Mouse (Mus musculus) right cerebral cortex, postnatal 25 days (tissue): Measurements from ENCODE around the gene Ugt1a5.
"Not testable (repeated sequence)": the region's sequence is repeated elsewhere in the genome, so short reads cannot be mapped to it uniquely, and the experiment has no call there.

Experiments
- DNase-seq: peaks from one replicate; pipeline ENCODE4 v3.0.0; 2022

Ugt1a5 gene

GRCm38 (mm10) chr1:88165711-88166110 is at the start of gene Ugt1a5:
Ugt1a5 (plus strand) TSS chr1:88166012.
- DNase-seq = no peak

GRCm38 (mm10) chr1:88120550-88120949 is 45.3 kb upstream of the Ugt1a5 start:
- DNase-seq = not testable (repeated sequence)

- DNase-seq = not testable (repeated sequence)
These were observed 44.3 kb upstream of the Ugt1a5 start for GRCm38 (mm10) chr1:88121521-88121920.

- DNase-seq = not testable (repeated sequence)
These were observed 39.9 kb upstream of the Ugt1a5 start for GRCm38 (mm10) chr1:88125827-88126360.

GRCm38 (mm10) chr1:88129091-88129490 is 36.7 kb upstream of the Ugt1a5 start:
- DNase-seq = not testable (repeated sequence)

GRCm38 (mm10) chr1:88130223-88130622 is 35.6 kb upstream of the Ugt1a5 start:
- DNase-seq = not testable (repeated sequence)

GRCm38 (mm10) chr1:88133908-88134456 is 31.8 kb upstream of the Ugt1a5 start:
- DNase-seq = no peak

GRCm38 (mm10) chr1:88134457-88135011 is 31.3 kb upstream of the Ugt1a5 start, which contains the start of gene Ugt1a6a:
Ugt1a6a (plus strand) TSS chr1:88134809.
- DNase-seq = not testable (repeated sequence)

GRCm38 (mm10) chr1:88135229-88135904 is 30.4 kb upstream of the Ugt1a5 start:
- DNase-seq = not testable (repeated sequence)

- DNase-seq = no peak
These were observed 29.2 kb upstream of the Ugt1a5 start for GRCm38 (mm10) chr1:88136646-88137045.

GRCm38 (mm10) chr1:88137264-88137663 is 28.5 kb upstream of the Ugt1a5 start:
- no peak for DNase-seq

GRCm38 (mm10) chr1:88138145-88138544 is 27.7 kb upstream of the Ugt1a5 start:
- no peak for DNase-seq

- DNase-seq = not testable (repeated sequence)
These were observed 25.3 kb upstream of the Ugt1a5 start for GRCm38 (mm10) chr1:88140492-88140891.

- not testable (repeated sequence) for DNase-seq
These were observed 21.7 kb upstream of the Ugt1a5 start for GRCm38 (mm10) chr1:88143966-88144675.

GRCm38 (mm10) chr1:88145278-88145677 is 20.5 kb upstream of the Ugt1a5 start:
- not testable (repeated sequence) for DNase-seq

- not testable (repeated sequence) for DNase-seq
These were observed 15.7 kb upstream of the Ugt1a5 start for GRCm38 (mm10) chr1:88150133-88150532.

GRCm38 (mm10) chr1:88158430-88158829 is 7.4 kb upstream of the Ugt1a5 start:
- no peak for DNase-seq

- not testable (repeated sequence) for DNase-seq
These were observed 6.4 kb downstream of the Ugt1a5 start for GRCm38 (mm10) chr1:88172190-88172589.

GRCm38 (mm10) chr1:88179657-88180056 is 13.8 kb downstream of the Ugt1a5 start:
- no peak for DNase-seq

GRCm38 (mm10) chr1:88186325-88186935 is 20.6 kb downstream of the Ugt1a5 start:
- no peak for DNase-seq

GRCm38 (mm10) chr1:88192136-88192535 is 26.3 kb downstream of the Ugt1a5 start:
- DNase-seq = no peak

- no peak for DNase-seq
These were observed 29.9 kb downstream of the Ugt1a5 start for GRCm38 (mm10) chr1:88195687-88196086.

- DNase-seq = no peak
These were observed 31.6 kb downstream of the Ugt1a5 start for GRCm38 (mm10) chr1:88197443-88197842.
